Mouse (Mus musculus) hindbrain, embryonic 16.5 days (tissue): ENCODE data around the gene Kif13a. TPM values are rescaled to one million over a fixed set of nuclear protein-coding genes. Genes with fewer than 3 reads are reported as not detected.

ENCODE experiments used
- ATAC-seq: fragments of 200-750 bp; cut with Nextera tagmentation; 2 replicates; pipeline ENCODE4 v1.8.0; 2017; ENCODE audit warnings: moderate TSS enrichment, moderate library complexity
- H3K27ac ChIP-seq: fragments of 300-500 bp; sonication (generic); 2 replicates; pipeline ENCODE4 v1.5.1; 2014; ENCODE audit warnings: low read depth, mild to moderate bottlenecking, control low read depth, low read length, moderate library complexity
- H3K27me3 ChIP-seq: fragments of 300-500 bp; sonication (generic); replicated peaks from 2 replicates; pipeline ENCODE4 v1.6.1; 2014; ENCODE audit warnings: low read length; ENCODE audit not compliant: control insufficient read depth, insufficient read depth
- H3K36me3 ChIP-seq: fragments of 300-500 bp; sonication (generic); 2 replicates; pipeline ENCODE4 v1.6.1; 2014; ENCODE audit warnings: mild to moderate bottlenecking, low read length, moderate library complexity, mixed read lengths; ENCODE audit not compliant: control insufficient read depth, insufficient read depth
- H3K4me1 ChIP-seq: fragments of 300-500 bp; sonication (generic); 2 replicates; pipeline ENCODE4 v1.6.1; 2014; ENCODE audit warnings: low read depth, low read length; ENCODE audit not compliant: control insufficient read depth, insufficient read depth
- H3K4me2 ChIP-seq: fragments of 300-500 bp; sonication (generic); 2 replicates; pipeline ENCODE4 v1.6.1; 2014; ENCODE audit warnings: mild to moderate bottlenecking, low read length, control low read depth, moderate library complexity
- H3K4me3 ChIP-seq: fragments of 300-500 bp; sonication (generic); 2 replicates; pipeline ENCODE4 v1.5.1; 2014; ENCODE audit warnings: mild to moderate bottlenecking, low read length, control low read depth, moderate library complexity
- H3K9ac ChIP-seq: fragments of 300-500 bp; sonication (generic); 2 replicates; pipeline ENCODE4 v1.6.1; 2014; ENCODE audit warnings: low read depth, mild to moderate bottlenecking, control low read depth, low read length, moderate library complexity
- H3K9me3 ChIP-seq: fragments of 300-500 bp; sonication (generic); 2 replicates; pipeline ENCODE4 v1.6.1; 2014; ENCODE audit warnings: mild to moderate bottlenecking, low read length, moderate library complexity; ENCODE audit not compliant: control insufficient read depth
- WGBS: fragments of 180-500 bp; shearing (Covaris S2); extraction: QIAGEN DNeasy Blood & Tissue Kit; methylation state at CpG from one replicate; pipeline ENCODE4 v1.1.7; 2014; 5-methylcytosine and 5-hydroxymethylcytosine counted together
- polyA plus RNA-seq: library from polyadenylated mRNA; unstranded; fragments of >200 nt; fragmentation: Nextera tagmentation; extraction: Ambion mirVana; gene quantifications from 2 replicates; pipeline ENCODE4 v1.2.1, GENCODE M21; 2015

Kif13a gene
- polyA plus RNA-seq, 1 experiment from 2014 or later = 8.0 TPM

- Histone ChIP-seq H3K4me1 (no peaks in the 10 kb centered on the region), H3K9ac (no peak overlapping the region), H3K9me3 (no peaks in the 10 kb centered on the region), H3K27me3 (no peaks in the 10 kb centered on the region), H3K36me3 (peaks cover 12% of the 10 kb centered on the region), H3K27ac (no peak overlapping the region), H3K4me2 (no peak overlapping the region), H3K4me3 (no peak overlapping the region)
- no peak for ATAC-seq
- WGBS = 82% methylated on average over 14 of the region's 14 CpGs
Measured at GRCm38 (mm10) chr13:46776636-46777305, 152.9 kb downstream of the Kif13a start.

DNA sequence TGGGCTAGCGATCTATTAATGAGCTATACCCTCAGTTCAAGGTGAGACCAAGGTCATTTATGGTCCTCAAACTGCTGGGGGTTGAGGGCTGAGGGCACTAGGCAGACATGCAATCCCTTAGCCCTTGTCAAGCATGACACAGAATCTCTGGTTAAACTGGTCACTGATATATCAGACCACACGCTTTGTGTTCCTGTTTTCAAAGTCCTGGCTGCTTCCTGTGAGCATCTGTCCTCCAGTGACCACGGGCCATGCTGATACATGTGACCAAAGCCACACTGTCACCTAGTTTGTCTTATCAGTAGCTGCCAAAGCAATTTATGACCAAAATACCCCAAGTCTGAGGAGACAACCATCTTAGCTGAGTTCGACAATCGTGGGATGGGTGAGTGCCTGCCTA is 154.7 kb downstream of the Kif13a start:
- ATAC-seq = no peak
- no peaks in the 10 kb centered on the region for H3K27me3 ChIP-seq
- no peaks in the 10 kb centered on the region for H3K4me1 ChIP-seq

DNA sequence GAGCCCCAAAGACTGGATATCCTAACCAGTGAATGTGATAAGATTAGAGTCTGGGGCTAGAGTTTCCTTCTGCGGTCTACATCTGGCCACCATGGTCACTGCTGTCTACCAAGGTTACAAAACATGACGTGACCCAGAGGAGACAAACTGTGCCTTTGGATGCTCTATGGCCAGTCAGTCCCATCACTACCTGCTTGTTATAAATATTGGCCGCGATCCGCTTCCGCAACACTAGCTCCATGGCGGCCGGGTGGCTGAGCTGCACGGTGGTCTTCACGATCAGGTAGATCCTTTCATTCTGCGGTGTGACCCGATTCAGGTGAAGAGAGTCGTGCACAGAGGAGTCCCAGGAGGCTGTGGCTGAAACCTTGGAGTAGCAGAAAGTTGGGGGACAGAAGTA is 157.1 kb downstream of the Kif13a start:
- no peak for ATAC-seq
- peaks cover 20% of the 10 kb centered on the region for H3K36me3 ChIP-seq
- H3K9ac ChIP-seq = no peak overlapping the region
- 98% methylated on average over 13 of the region's 13 CpGs for WGBS
- H3K4me3 ChIP-seq = no peak overlapping the region
- H3K27me3 ChIP-seq = no peaks in the 10 kb centered on the region
- no peak overlapping the region for H3K27ac ChIP-seq
- H3K4me1 ChIP-seq = no peaks in the 10 kb centered on the region
- H3K9me3 ChIP-seq = no peaks in the 10 kb centered on the region
- no peak overlapping the region for H3K4me2 ChIP-seq

More for the DNA sequence above, 154.7 kb downstream of the Kif13a start:
- Histone ChIP-seq H3K9ac (no peak overlapping the region), H3K9me3 (no peaks in the 10 kb centered on the region), H3K4me2 (no peak overlapping the region), H3K36me3 (peaks cover 18% of the 10 kb centered on the region), H3K4me3 (no peak overlapping the region), H3K27ac (no peak overlapping the region)
- 96% methylated on average over 5 of the region's 5 CpGs for WGBS

GRCm38 (mm10) chr13:46765361-46765760 is 164.3 kb downstream of the Kif13a start:
- no peaks in the 10 kb centered on the region for H3K27me3 ChIP-seq
- ATAC-seq = no peak
- H3K4me1 ChIP-seq = no peaks in the 10 kb centered on the region
- H3K36me3 ChIP-seq = peaks cover 10% of the 10 kb centered on the region; the same call in 1 of the 2 replicates
- H3K9me3 ChIP-seq = no peaks in the 10 kb centered on the region
- H3K9ac ChIP-seq = no peak overlapping the region
- 98% methylated on average over 2 of the region's 2 CpGs for WGBS
- no peak overlapping the region for H3K27ac ChIP-seq
- no peak overlapping the region for H3K4me3 ChIP-seq
- no peak overlapping the region for H3K4me2 ChIP-seq

DNA sequence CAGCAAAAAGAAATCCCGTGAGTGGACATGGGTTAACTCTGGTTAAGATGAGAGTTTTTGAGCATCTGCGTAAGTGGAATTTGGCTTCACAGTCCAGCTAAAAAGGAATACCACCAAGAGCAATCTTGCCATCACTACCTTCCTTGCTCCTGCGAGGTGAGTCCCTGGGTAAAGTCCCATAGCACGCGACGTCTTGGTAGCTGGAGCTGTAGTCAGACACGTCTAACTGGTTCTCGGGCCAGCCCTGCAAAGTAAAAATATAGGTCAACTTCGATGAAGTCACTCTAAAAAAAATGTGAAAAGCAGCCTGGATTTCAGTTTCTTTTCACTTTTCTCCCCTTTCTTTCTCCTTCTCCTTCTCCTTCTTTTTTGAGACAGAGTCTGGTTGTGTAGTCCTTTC is 166.5 kb downstream of the Kif13a start:
- no peak overlapping the region for H3K27ac ChIP-seq
- H3K4me2 ChIP-seq = no peak overlapping the region
- no peak overlapping the region for H3K4me3 ChIP-seq
- no peak for ATAC-seq
- H3K27me3 ChIP-seq = no peaks in the 10 kb centered on the region
- no peak overlapping the region for H3K9ac ChIP-seq
- peaks cover 7% of the 10 kb centered on the region; the same call in 1 of the 2 replicates for H3K36me3 ChIP-seq
- H3K4me1 ChIP-seq = no peaks in the 10 kb centered on the region; the same call in none of the 2 replicates
- H3K9me3 ChIP-seq = no peaks in the 10 kb centered on the region
- 97% methylated on average over 9 of the region's 9 CpGs for WGBS

GRCm38 (mm10) chr13:46760921-46761320 is 168.7 kb downstream of the Kif13a start:
- no peaks in the 10 kb centered on the region; the same call in none of the 2 replicates for H3K4me1 ChIP-seq
- H3K27ac ChIP-seq = no peak overlapping the region
- no peak overlapping the region for H3K9ac ChIP-seq
- ATAC-seq = no peak
- no peaks in the 10 kb centered on the region for H3K27me3 ChIP-seq
- no peak overlapping the region for H3K4me2 ChIP-seq
- peaks cover 7% of the 10 kb centered on the region; the same call in 1 of the 2 replicates for H3K36me3 ChIP-seq
- H3K4me3 ChIP-seq = no peak overlapping the region
- H3K9me3 ChIP-seq = no peaks in the 10 kb centered on the region
- WGBS = 58% methylated on average over 6 of the region's 6 CpGs

GRCm38 (mm10) chr13:46759281-46759809 is 170.3 kb downstream of the Kif13a start:
- H3K36me3 ChIP-seq = peaks cover 7% of the 10 kb centered on the region; the same call in 1 of the 2 replicates
- no peak for ATAC-seq

GRCm38 (mm10) chr13:46758627-46759026 is 171.0 kb downstream of the Kif13a start:
- H3K9me3 ChIP-seq = no peaks in the 10 kb centered on the region
- no peaks in the 10 kb centered on the region for H3K27me3 ChIP-seq
- no peaks in the 10 kb centered on the region; the same call in none of the 2 replicates for H3K4me1 ChIP-seq
- H3K4me3 ChIP-seq = no peak overlapping the region
- no peak overlapping the region for H3K9ac ChIP-seq
- H3K36me3 ChIP-seq = peaks cover 7% of the 10 kb centered on the region; the same call in 1 of the 2 replicates
- H3K27ac ChIP-seq = no peak overlapping the region
- no peak for ATAC-seq
- WGBS = 92% methylated on average over 13 of the region's 13 CpGs
- H3K4me2 ChIP-seq = no peak overlapping the region

More at GRCm38 (mm10) chr13:46759281-46759809, 170.3 kb downstream of the Kif13a start:
- Histone ChIP-seq H3K4me3 (no peak overlapping the region), H3K4me1 (no peaks in the 10 kb centered on the region; the same call in none of the 2 replicates), H3K27me3 (no peaks in the 10 kb centered on the region), H3K27ac (no peak overlapping the region), H3K9me3 (no peaks in the 10 kb centered on the region), H3K4me2 (no peak overlapping the region), H3K9ac (no peak overlapping the region)
- 45% methylated on average over 8 of the region's 8 CpGs for WGBS

- H3K36me3 ChIP-seq = peaks cover 7% of the 10 kb centered on the region; the same call in 1 of the 2 replicates
- no peaks in the 10 kb centered on the region for H3K9me3 ChIP-seq
- WGBS = 89% methylated on average over 7 of the region's 7 CpGs
- no peak overlapping the region for H3K4me2 ChIP-seq
- H3K4me3 ChIP-seq = no peak overlapping the region
- no peak overlapping the region for H3K9ac ChIP-seq
- H3K4me1 ChIP-seq = no peaks in the 10 kb centered on the region; the same call in none of the 2 replicates
- no peaks in the 10 kb centered on the region for H3K27me3 ChIP-seq
- no peak for ATAC-seq
- no peak overlapping the region for H3K27ac ChIP-seq
Measured at GRCm38 (mm10) chr13:46757946-46758345, 171.7 kb downstream of the Kif13a start.
